Mouse (Mus musculus): ENCODE measurements around the gene Fuca2. TPM values are rescaled to one million over a fixed set of nuclear protein-coding genes. Genes with fewer than 3 reads are reported as not detected.
"Not testable (repeated sequence)": the region's sequence is repeated elsewhere in the genome, so short reads cannot be mapped to it uniquely, and the experiment has no call there.

Gene Fuca2
- 10 to 100 TPM; 11.7 to 12.0 TPM for total RNA-seq (2021)
- long read RNA-seq, experiment 1, full-length matches to known transcripts: 13 of 15 reads
- long read RNA-seq, experiment 1, partial matches to known transcripts: 0 of 15 reads
- long read RNA-seq, experiment 1, other reads (novel, unspliced or antisense): 2 of 15 reads
- long read RNA-seq, experiment 2, full-length matches to known transcripts: 11 of 13 reads
- long read RNA-seq, experiment 2, partial matches to known transcripts: 1 of 13 reads
- long read RNA-seq, experiment 2, other reads (novel, unspliced or antisense): 1 of 13 reads

DNA sequence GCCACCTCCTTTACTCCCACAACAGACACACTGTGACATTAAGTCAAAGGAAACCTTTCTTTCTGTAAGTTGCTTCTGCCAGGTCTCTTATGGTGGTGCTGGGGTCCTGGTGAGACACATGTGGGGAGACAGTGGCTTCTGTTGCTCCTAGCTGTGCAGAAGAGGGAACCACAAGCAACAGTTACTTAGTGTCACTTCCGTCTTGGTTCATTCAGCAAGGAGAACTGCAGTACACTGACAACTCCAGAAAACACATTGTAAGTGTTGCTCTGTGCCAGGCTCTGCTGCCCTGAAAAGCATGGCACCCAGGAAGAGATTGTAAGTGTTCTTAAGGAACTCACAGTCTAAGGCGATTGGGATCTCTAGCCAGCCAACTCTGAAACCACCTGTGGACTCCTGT, at the start of gene Fuca2:
Gene Fuca2, plus strand, starts transcription at position 210 of the 400 bp plus-strand sequence.
- DNase-seq: no peak
- intact Hi-C loops (cut with DNase I; ENCODE audit: low total_unique reads): no loop called here

DNA sequence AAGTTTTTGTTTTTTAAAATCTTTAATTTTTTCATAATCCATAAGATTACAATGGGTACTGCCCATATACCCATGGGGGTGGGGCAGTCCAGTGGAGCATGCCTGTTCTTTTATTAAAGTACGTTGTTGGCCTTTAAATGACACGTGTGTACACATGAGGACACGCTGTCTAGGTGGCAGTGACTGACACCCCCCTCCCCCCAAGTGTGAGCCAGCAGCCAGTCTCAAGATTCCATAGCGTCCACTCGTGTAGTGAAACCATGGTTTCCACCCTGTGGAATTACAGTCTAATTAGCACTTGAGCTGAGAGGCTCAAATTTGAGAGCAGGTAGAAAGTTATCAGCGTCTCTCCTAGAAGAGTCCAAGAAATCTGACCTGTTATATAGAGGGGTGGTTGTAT, 47.7 kb upstream of the Fuca2 start:
- DNase-seq: no peak
- intact Hi-C loops (cut with DNase I; ENCODE audit: low total_unique reads): no loop called here

DNA sequence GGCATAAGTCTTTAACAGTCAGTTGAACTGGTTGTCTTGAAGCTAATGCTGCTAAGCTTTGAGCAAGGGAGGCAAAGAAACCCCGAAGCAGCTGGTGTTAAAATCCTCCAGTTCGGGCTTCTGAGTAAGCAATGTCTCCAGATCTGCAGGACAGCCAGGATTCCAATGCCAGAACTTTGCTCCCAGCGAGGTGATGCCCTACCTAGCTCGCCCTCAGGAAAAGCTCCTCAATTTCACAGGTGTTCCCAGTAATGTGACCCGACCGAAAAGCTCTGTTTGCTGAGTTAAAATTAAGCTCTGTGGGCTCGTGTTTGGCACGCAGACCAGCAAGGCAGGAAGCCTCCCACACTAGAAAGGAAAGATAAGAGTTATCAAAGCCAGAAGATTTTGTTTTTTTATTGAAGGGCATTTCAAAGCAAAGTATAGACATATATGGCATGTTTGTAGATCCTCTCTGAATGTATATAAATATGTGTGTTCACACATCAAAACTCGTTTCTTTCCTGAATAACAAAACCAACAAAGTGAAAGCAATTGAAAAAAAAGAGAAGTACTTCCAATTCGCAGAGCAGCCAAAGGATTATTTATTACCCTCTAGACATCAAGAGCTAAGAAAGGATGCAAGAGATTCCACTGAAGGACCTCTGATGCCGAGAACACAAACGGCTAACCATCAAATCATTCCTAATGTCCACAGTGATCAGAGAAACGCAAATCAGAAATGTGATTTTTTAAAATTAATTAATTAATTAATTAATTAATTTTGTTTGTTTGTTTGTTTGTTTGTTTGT, 45.9 kb upstream of the Fuca2 start:
- intact Hi-C loops (cut with DNase I; ENCODE audit: low total_unique reads): no loop called here

DNA sequence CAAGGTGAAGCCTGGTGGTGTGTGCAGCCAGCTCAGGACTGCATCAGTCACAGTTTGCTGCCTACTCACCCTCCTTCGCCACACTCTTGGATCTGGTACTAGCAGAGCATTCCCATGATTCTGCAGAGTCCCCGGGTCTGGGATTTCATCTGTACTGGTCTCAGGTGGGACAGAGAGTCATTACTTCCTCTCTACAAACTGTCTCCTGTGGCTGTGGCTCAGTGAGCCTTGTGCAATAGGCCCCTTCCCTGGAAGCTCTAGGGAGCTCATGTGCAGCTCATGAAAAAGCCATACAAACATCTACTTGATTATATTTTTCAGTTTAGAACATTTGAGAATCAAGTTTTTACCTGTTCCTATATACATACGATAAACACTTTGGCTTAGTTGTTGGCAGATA, 35.0 kb upstream of the Fuca2 start:
- DNase-seq; intact Hi-C loops (cut with DNase I; ENCODE audit: low total_unique reads): not testable (repeated sequence)

More for the DNA sequence above, 45.9 kb upstream of the Fuca2 start:
- no peak for DNase-seq

DNA sequence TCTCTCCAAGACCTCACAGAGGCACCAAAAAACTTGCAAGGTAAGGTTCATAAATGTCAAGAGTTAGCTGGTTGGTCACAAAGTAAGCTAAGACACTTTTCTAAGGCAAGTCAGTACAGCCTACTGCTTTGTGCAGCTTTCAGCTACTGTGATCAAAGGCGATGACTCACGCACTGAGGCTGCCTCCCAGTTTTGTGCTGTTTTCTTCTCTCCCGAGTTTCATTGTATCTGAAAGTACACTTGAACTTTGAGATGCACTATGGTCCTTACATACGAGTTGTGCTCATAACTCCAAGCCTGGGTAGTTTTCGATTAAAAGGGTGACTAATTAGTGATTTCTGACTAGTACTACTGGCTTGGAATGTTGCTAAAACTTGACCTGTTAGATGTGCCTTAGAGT, 32.4 kb upstream of the Fuca2 start:
- DNase-seq: no peak
- intact Hi-C loops (cut with DNase I; ENCODE audit: low total_unique reads): no loop called here

DNA sequence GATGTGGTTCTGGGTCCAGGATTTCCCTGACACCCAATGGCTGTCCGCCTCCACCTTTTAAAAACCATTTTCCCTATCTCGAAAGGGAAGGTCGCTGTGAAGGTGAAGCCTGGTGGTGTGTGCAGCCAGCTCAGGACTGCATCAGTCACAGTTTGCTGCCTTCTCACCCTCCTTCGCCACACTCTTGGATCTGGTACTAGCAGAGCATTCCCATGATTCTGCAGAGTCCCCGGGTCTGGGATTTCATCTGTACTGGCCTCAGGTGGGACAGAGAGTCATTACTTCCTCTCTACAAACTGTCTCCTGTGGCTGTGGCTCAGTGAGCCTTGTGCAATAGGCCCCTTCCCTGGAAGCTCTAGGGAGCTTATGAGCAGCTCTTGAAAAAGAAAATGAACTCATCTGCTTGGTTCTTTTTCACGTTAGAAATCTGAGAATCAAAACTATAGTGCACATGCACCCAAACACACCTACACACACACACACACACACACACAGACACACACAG, 31.3 kb upstream of the Fuca2 start:
- intact Hi-C loops (cut with DNase I; ENCODE audit: low total_unique reads); DNase-seq: not testable (repeated sequence)

DNA sequence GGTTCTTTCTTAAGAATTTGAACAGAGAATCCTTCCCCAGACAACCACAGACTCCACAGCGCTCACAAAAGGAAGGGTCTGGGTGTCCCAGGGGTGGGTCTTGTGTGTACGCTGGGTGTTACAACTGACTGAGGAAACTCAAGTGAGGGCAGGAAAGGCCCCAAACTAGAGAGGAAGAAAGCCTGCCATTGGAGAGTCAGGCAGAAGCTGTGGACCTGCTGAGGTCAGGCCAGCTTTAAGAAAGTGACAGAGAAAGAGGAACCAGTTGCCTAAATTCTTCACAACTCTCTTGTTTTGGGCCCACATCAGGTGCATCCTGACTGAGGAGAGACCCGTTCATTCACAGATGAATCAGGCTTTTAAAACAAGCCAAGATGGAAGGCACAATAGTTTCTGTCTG, 29.1 kb upstream of the Fuca2 start:
- intact Hi-C loops (cut with DNase I; ENCODE audit: low total_unique reads): no loop called here
- no peak for DNase-seq

DNA sequence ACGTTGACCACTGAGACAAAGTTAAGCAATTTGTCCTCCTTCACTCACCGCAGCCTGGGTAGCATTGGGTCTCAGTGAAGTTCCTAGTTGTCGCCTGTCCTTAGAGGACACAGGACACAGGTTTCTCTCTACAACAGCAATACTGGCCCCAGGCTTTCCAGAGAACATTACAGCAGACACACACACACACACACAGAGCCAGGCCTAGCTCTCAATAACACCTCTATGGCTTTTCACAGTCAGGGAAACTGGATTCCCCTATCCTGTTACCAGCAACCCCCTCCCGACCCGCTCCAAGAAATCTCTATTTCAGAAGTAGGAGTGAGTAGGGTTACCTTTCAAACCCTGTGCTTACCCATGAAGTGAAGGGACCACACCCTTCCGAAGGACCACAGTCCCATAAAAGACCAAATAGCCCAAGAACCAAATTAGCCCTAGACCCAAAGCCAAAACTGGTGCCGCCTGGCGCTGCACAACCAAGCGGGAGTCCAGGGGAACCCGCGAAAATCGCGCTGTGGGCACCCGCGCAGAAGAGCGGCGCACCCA, 26.0 kb upstream of the Fuca2 start:
- no peak for DNase-seq

DNA sequence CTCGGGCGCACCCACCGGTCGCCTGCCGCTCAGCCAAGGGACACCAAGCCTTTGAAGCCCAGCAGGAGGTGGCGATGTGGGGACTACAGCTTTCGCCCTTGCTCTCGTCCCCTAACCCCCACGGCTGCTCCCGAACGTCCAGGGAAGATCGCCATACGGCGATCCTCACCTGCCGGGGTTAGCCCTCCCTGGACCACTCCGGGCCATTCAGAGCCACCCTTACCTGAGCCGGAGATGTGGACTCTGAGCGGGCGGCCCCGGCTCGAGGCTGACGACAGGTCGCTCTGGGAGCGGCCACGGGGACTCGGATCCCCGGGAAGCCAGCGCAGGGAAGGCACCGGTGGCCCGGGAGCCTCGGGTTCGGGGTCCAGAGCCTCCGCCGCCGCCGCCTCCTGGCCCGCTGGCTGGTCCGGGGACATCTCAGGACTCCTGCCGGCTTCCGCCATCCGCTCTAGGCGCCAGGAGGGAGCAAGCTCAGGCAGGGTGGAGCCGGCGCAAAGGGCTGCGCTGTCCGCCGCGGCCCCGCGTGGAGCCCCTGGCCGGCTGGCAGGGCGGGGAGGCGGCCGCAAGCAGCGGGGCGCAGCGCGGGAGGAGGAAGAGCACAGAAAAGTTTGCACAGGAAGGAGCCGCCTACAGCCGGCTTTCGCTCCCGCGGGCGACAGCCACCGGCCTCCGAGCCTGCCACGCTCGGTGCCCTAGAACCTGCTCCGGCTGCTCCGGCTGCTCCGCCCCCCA, 25.3 kb upstream of the Fuca2 start, which contains the start of gene Phactr2:
Gene Phactr2, minus strand, starts transcription at position 580 of the 735 bp plus-strand sequence.
- DNase-seq: peak; percentile 43
- intact Hi-C loops (cut with DNase I; ENCODE audit: low total_unique reads): no loop called here

More for the DNA sequence above, 26.0 kb upstream of the Fuca2 start:
- intact Hi-C loops (cut with DNase I; ENCODE audit: low total_unique reads): no loop called here

DNA sequence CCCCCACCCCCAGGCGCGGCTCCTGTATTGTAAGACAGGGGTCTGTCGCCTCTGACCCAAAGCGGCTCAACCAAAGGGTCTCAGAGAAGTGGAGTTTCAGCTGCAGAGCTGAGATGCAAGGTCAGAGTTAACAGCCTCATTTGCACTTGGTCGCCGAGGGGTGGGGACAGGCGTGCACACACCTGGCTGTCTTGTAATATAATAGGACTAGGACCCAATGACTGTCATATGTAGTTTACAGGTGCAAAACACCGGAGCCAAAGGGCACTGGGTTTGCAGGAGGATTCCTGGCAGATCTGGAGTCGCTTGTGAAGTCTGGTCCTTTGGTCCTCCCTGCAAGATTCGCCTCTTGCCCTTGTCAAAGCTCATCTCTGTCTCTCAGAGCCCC, 24.8 kb upstream of the Fuca2 start:
- intact Hi-C loops (cut with DNase I; ENCODE audit: low total_unique reads): no loop called here
- no peak for DNase-seq

DNA sequence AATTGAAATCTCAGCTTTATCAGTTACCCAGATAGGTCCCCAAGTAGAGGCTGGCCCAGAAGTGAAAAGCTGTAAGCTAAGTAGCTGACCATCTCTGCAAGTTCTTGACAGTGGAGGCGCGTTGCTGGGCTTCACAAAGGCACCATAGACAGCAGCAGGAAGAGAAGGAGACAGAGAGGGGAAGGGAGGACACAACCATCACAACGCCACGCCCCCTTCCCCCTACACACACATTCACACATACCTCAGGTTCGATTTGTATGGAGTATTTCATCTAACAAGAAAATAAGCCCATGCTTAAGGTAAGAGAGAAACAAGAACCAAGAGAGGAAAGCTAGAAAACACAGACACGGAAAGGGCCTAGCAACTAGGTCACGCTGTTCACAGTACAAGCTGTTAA, 24.2 kb upstream of the Fuca2 start:
- no peak for DNase-seq
- intact Hi-C loops (cut with DNase I; ENCODE audit: low total_unique reads): no loop called here

DNA sequence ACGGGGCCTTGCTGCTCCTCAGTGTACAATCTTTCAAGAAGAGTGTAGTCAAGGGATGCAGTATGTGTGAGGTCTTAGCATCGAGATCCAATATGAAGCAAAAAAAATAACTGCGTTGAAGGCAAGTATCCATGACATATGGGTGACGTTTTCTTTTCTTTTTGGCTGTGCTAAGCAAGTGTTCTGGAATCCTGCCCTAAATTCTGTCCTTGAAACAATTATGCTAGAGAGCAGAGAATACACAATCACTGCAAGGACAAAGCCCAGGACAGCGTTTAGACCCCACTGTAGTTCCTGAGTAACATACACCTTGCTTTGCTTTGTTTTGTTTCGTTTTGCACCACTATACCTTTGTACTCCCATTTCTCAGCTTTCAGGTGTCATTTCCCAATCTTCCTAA, 20.0 kb upstream of the Fuca2 start:
- intact Hi-C loops (cut with DNase I; ENCODE audit: low total_unique reads): no loop called here
- no peak for DNase-seq

DNA sequence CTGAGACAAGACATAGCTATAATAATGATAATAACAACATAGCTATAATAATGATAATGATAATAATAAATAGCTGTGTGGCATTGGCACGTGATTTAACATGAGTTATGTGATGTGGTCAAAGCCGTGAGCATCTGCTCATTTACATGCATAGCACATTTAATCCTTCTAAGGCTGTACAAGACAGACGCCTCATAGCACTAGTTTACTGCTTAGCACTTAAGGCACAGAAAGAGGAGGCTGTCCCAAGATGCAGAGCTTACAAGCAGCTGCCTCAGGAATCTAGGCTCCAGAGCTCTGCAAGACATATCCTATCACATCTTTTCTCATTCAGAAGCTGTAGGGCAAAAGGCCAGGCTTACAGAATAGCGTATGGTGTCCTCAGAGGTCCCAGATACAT, 13.4 kb upstream of the Fuca2 start:
- intact Hi-C loops (cut with DNase I; ENCODE audit: low total_unique reads): no loop called here
- no peak for DNase-seq

DNA sequence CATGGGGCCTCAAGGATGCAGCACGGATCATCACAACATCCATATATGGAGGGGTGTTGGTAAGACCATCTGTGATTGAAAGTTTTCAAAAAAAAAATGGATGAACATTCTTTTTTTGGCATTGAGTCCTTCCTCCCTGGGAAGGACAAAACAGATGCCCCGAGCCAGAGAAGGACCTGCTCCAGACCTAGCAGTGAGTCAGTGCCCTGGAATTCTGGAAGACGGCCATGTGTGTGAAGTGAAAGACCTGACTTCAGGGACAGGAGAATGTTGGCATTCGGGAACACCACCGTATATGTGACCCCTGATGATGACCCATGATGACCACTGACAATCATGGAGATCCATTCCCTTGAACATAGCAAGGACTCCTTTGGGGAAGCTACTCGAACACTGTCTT, 9.7 kb upstream of the Fuca2 start:
- intact Hi-C loops (cut with DNase I; ENCODE audit: low total_unique reads): no loop called here
- DNase-seq: no peak

DNA sequence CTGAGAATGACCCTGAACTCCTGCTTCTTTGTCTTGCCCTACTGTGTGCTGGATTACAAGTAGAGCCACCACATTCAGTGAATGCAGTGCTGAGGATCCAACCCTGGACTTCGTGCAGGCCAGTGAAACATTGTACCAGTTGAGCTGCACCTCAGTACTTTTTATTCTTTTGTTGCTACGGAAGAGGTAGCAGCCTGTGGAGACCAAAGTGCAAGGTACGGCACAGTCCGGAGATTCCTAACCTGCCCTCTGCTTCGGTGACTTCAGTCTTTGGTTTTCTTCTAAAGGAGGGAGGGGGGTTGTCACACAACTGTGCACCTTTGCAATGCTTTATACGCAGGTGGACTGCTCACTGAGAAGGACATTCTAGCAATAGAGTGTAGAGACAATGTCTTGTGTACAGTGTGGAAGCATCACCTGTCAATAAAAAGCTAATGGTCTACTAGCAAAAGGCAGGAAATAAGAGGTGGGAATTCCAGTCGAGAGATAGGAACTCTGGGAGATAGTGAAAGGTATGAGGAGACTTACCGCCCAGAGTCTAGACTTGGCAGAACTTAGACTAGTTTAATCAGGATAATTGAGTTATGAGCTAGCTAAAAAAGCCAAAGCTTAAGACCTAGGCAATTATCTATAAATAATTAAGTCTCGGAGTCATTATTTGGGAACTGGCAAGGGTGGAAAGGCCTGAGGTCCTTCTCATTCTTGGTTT, 5.2 kb upstream of the Fuca2 start:
- intact Hi-C loops (cut with DNase I; ENCODE audit: low total_unique reads): no loop called here

DNA sequence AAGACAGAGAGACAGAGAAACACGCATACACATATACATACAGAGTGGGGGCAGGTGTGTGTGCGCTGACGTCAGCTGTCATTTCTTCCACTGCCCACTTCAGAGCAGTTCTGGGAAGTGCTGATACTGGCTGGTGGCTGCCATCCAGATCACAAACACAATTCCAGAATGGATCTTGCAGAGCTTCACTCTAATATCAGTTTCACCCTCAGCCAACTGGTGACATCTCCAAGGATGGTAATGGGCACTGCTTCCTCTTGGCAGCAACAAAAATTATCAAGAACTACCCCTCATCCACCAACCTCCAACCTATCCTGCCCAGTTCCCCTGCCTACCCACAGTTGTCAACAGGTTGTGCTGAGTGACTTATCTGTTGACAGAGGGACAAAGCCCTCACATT, 3.0 kb upstream of the Fuca2 start:
- intact Hi-C loops (cut with DNase I; ENCODE audit: low total_unique reads): no loop called here
- DNase-seq: no peak

More for the DNA sequence above, 5.2 kb upstream of the Fuca2 start:
- DNase-seq: no peak

DNA sequence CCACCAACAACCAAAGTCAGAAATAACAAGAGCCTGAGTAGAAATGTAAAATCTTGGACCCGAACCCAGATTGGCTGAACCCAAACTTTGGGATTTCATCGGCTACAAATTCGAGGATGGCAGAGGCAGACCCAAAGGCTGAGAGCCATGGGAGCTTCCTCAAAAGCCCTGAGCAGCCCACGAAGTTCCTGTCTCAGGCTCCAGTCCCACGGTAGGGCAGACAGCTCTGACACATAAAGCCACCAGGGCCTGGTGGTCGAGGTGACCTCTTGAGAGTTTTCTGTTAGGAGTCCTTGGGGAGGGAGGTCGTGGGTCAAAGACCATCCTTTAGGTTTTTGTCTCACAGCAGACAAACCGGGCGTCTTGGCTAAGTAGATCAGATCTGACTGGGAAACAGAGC, 1.1 kb downstream of the Fuca2 start:
- intact Hi-C loops (cut with DNase I; ENCODE audit: low total_unique reads): no loop called here
- no peak for DNase-seq

DNA sequence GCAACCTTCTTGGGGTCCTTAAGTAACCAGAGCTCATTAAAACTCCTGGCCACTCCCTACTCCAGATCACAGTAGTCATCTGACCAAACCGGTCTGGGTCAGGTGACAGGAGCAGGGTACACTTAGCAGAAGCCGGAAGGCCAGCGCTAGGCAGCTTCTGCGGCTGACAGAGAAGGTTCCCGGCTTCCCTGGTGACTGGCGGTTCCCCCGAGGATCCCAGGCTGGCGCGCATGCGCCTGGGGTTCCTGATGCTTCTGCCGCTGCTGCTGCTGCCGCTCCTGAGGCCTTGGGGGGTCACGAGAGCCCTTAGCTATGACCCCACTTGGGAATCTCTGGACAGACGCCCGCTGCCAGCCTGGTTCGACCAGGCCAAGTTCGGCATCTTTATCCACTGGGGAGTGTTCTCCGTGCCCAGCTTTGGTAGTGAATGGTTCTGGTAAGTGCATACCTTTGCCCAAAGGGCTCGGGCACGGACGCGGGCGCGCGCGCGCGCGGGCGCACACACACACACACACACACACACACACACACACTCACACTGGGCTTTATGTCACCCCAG, 1.7 kb downstream of the Fuca2 start:
- intact Hi-C loops (cut with DNase I; ENCODE audit: low total_unique reads): no loop called here
- DNase-seq: peak; percentile 87

DNA sequence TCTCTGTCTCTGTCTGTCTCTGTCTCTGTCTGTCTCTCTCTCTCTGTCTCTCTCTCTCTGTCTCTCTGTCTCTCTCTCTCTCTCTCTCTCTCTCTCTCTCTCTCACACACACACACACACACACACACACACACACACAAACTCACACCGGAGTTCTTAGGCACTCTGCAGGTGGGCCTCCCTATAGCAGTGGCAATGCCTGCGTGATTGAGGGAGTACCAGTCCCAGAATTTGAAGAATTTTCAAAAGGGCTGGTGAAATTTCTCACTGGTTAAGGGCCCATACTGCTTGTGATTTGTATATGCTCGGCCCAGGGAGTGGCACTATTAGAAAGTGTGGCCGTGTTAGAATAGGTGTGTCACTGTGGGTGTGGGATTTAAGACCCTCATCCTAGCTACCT, 2.2 kb downstream of the Fuca2 start:
- DNase-seq; intact Hi-C loops (cut with DNase I; ENCODE audit: low total_unique reads): not testable (repeated sequence)

Data from gastrocnemius, postnatal 14 days (tissue).